Comparison of ENCODE assay signal across 8 mouse cellular contexts in the genomic region with DNA sequence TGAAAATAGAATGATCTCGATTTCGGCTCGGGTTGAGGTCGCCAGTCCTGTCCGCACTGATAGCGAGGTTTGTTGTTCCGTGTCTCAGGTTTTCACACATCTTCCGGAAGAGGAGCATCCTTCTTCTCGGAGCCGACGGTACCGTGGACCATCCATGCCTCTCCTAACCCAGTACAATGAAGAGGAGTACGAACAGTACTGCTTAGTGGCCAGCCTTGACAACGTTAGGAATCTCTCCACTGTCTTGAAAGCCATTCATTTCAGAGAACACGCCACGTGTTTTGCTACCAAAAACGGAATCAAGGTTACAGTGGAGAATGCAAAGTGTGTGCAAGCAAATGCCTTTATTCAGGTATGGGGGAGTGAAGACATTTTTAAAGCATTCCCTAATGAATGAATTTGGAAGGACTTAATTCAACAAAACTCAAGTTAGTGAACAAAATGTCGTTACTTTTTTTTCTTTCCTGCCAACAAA. TPM values are rescaled to one million over a fixed set of nuclear protein-coding genes. Genes with fewer than 3 reads are reported as not detected.
DNase-seq lines count a peak whose midpoint lies in the region; ATAC-seq and TF ChIP-seq lines count a peak whose summit lies in the region.

No protein-coding gene starts in this region.

- no peaks in the 10 kb centered on the region for H3K9me3 ChIP-seq in kidney, embryonic 14.5 days (ENCODE audit: control insufficient read depth, low read length)
- H3K9me3 ChIP-seq in hindbrain, embryonic 15.5 days, result no peaks in the 10 kb centered on the region
- H3K9me3 ChIP-seq in midbrain, embryonic 13.5 days, result no peaks in the 10 kb centered on the region

- no peak for TF ChIP-seq POLR2A in bone marrow, adult 2 months (IDR thresholded peaks at IDR 0.05; ENCODE audit: borderline replicate concordance, control insufficient read depth, low read depth, low read length)

- peak overlapping the region; percentile 89 for H3K4me3 ChIP-seq in kidney, embryonic 14.5 days (ENCODE audit: low read length)
- peak overlapping the region; percentile 85 for H3K4me3 ChIP-seq in bone marrow, adult 2 months (replicated peaks; ENCODE audit: control insufficient read depth, low read depth, low read length)
- peak overlapping the region; percentile 61 for H3K4me3 ChIP-seq in hindbrain, embryonic 15.5 days
- peak overlapping the region; percentile 83 for H3K4me3 ChIP-seq in midbrain, embryonic 13.5 days (replicated peaks)

- TF ChIP-seq CTCF in bone marrow, adult 2 months (IDR thresholded peaks at IDR 0.05; ENCODE audit: control insufficient read depth, insufficient read depth, low read length), result no peak

- 2% methylated on average over 18 of the region's 18 CpGs for WGBS in kidney, embryonic 14.5 days
- WGBS in bone marrow, adult 2 months, result under 1% methylated on average over 18 of the region's 18 CpGs
- under 1% methylated on average over 18 of the region's 18 CpGs for WGBS in hindbrain, embryonic 15.5 days
- WGBS in midbrain, embryonic 13.5 days, result 2% methylated on average over 18 of the region's 18 CpGs

- H3K9ac ChIP-seq in kidney, embryonic 14.5 days (ENCODE audit: low read depth, low read length), result peak overlapping the region; percentile 90
- peak overlapping the region; percentile 71 for H3K9ac ChIP-seq in hindbrain, embryonic 15.5 days
- peak overlapping the region; percentile 82 for H3K9ac ChIP-seq in midbrain, embryonic 13.5 days (replicated peaks)

- H3K4me1 ChIP-seq in kidney, embryonic 14.5 days (ENCODE audit: control insufficient read depth, insufficient read depth, low read length), result peaks cover 15% of the 10 kb centered on the region
- no peaks in the 10 kb centered on the region; the same call in 1 of the 2 replicates for H3K4me1 ChIP-seq in bone marrow, adult 2 months (ENCODE audit: control insufficient read depth, insufficient read depth, low read length)
- peaks cover 27% of the 10 kb centered on the region for H3K4me1 ChIP-seq in hindbrain, embryonic 15.5 days (replicated peaks)
- H3K4me1 ChIP-seq in midbrain, embryonic 13.5 days (replicated peaks), result peaks cover 24% of the 10 kb centered on the region

- ATAC-seq in kidney, embryonic 14.5 days (ENCODE audit: low FRiP score, low TSS enrichment), result peak; percentile 51; the same call in 1 of the 2 replicates
- ATAC-seq in hindbrain, embryonic 15.5 days (ENCODE audit: low FRiP score, low read depth), result peak; percentile 65
- peak; percentile 72 for ATAC-seq in midbrain, embryonic 13.5 days

- DNase-seq in kidney, adult 8-10 months, result no peak
- no peak for DNase-seq in cerebellum, adult 9-10 months
- DNase-seq in ovary, postnatal 10 days (ENCODE audit: low spot score), result no peak
- DNase-seq in adrenal gland, postnatal 10 days, result no peak

- H3K27ac ChIP-seq in kidney, embryonic 14.5 days (ENCODE audit: low read depth, low read length), result peak overlapping the region; percentile 59
- no peak overlapping the region for H3K27ac ChIP-seq in bone marrow, adult 2 months (ENCODE audit: control insufficient read depth, insufficient read depth, low read depth, low read length, poor library complexity)
- peak overlapping the region; percentile 82 for H3K27ac ChIP-seq in hindbrain, embryonic 15.5 days (replicated peaks)
- peak overlapping the region; percentile 80 for H3K27ac ChIP-seq in midbrain, embryonic 13.5 days

- no peaks in the 10 kb centered on the region for H3K27me3 ChIP-seq in kidney, embryonic 14.5 days (ENCODE audit: control insufficient read depth, insufficient read depth, low read length)
- H3K27me3 ChIP-seq in hindbrain, embryonic 15.5 days, result no peaks in the 10 kb centered on the region
- no peaks in the 10 kb centered on the region for H3K27me3 ChIP-seq in midbrain, embryonic 13.5 days

- peak overlapping the region; percentile 78 for H3K4me2 ChIP-seq in kidney, embryonic 14.5 days (replicated peaks; ENCODE audit: low read depth, low read length)
- H3K4me2 ChIP-seq in hindbrain, embryonic 15.5 days, result peak overlapping the region; percentile 76
- H3K4me2 ChIP-seq in midbrain, embryonic 13.5 days (replicated peaks), result peak overlapping the region; percentile 72

- H3K36me3 ChIP-seq in kidney, embryonic 14.5 days (ENCODE audit: control insufficient read depth, insufficient read depth, low read length), result peaks cover 33% of the 10 kb centered on the region; the same call in 1 of the 2 replicates
- 0 out of 2 replicates have a peak, but pooled peaks cover 12% of the 10 kb centered on the region for H3K36me3 ChIP-seq in hindbrain, embryonic 15.5 days
- H3K36me3 ChIP-seq in midbrain, embryonic 13.5 days, result peaks cover 31% of the 10 kb centered on the region

RNA-seq across cellular contexts. Expression of a gene that starts 0.6 kb away (rescaled TPM):
- 25.3 and 29.1 TPM in 2 replicates for polyA plus RNA-seq in kidney, embryonic 14.5 days (2014; fragmentation: Nextera tagmentation; extraction: Ambion mirVana)
- 8.7 and 10.5 TPM in 2 replicates for polyA plus RNA-seq in bone marrow, adult 2 months (2011; ENCODE audit: insufficient read depth, insufficient read length, low replicate concordance, missing spikeins)
- 25.6 and 25.9 TPM in 2 replicates for polyA plus RNA-seq in hindbrain, embryonic 15.5 days (2015; fragmentation: Nextera tagmentation; extraction: Ambion mirVana)
- 31.9 and 33.9 TPM in 2 replicates for polyA plus RNA-seq in midbrain, embryonic 13.5 days (2015; fragmentation: Nextera tagmentation; extraction: Ambion mirVana)
- 10 to 100 TPM in 1 of 2 experiments, 1 to 10 TPM in 1; 9.3 to 13.4 TPM for total RNA-seq in adrenal gland, postnatal 10 days (2021)

RNA-seq across cellular contexts. Expression of a gene that starts 0.7 kb away (rescaled TPM):
- polyA plus RNA-seq in kidney, embryonic 14.5 days (2014; fragmentation: Nextera tagmentation; extraction: Ambion mirVana), result 127 and 165 TPM in 2 replicates
- 15.1 and 45.1 TPM in 2 replicates for polyA plus RNA-seq in bone marrow, adult 2 months (2011; ENCODE audit: insufficient read depth, insufficient read length, low replicate concordance, missing spikeins)
- 45.0 and 50.1 TPM in 2 replicates for polyA plus RNA-seq in hindbrain, embryonic 15.5 days (2015; fragmentation: Nextera tagmentation; extraction: Ambion mirVana)
- polyA plus RNA-seq in midbrain, embryonic 13.5 days (2015; fragmentation: Nextera tagmentation; extraction: Ambion mirVana), result 70.1 and 93.9 TPM in 2 replicates
- total RNA-seq in adrenal gland, postnatal 10 days (2021), result 10 to 100 TPM; 40.2 to 56.0 TPM

RNA-seq across cellular contexts. Expression of a gene that starts 16.1 kb away (rescaled TPM):
- 17.1 and 20.3 TPM in 2 replicates for polyA plus RNA-seq in kidney, embryonic 14.5 days (2014; fragmentation: Nextera tagmentation; extraction: Ambion mirVana)
- 20.1 and 21.6 TPM in 2 replicates for polyA plus RNA-seq in bone marrow, adult 2 months (2011; ENCODE audit: insufficient read depth, insufficient read length, low replicate concordance, missing spikeins)
- 13.6 and 13.8 TPM in 2 replicates for polyA plus RNA-seq in hindbrain, embryonic 15.5 days (2015; fragmentation: Nextera tagmentation; extraction: Ambion mirVana)
- 9.8 and 10.5 TPM in 2 replicates for polyA plus RNA-seq in midbrain, embryonic 13.5 days (2015; fragmentation: Nextera tagmentation; extraction: Ambion mirVana)
- total RNA-seq in adrenal gland, postnatal 10 days (2021), result 10 to 100 TPM; 27.1 to 39.7 TPM
